In genomic region chr11:44525765-44526164, GRCm38 (mm10) we compare ENCODE assay signal across 15 mouse cellular contexts. TPM values are rescaled to one million over a fixed set of nuclear protein-coding genes. Genes with fewer than 3 reads are reported as not detected.
DNase-seq lines count a peak whose midpoint lies in the region; ATAC-seq and TF ChIP-seq lines count a peak whose summit lies in the region.
"Had no signal": no experiment of that assay in that cellular context is flagged by ENCODE, and none has a peak within 500 bp of the region (broad histone marks: within the 10 kb centered on the region; RNA-seq: fewer than 3 reads in every experiment).

No protein-coding gene starts in this region.

- H3K27ac ChIP-seq in heart, adult 2 months, result no peak overlapping the region
- H3K27ac ChIP-seq in midbrain, postnatal 0 days (ENCODE audit: low read depth, low read length), result no peak overlapping the region
- no peak overlapping the region for H3K27ac ChIP-seq in midbrain, embryonic 14.5 days (replicated peaks; ENCODE audit: low read depth, low read length)
- no peak overlapping the region for H3K27ac ChIP-seq in small intestine, adult 2 months (ENCODE audit: insufficient read depth, low read depth, low read length)
- H3K27ac ChIP-seq in forebrain, embryonic 11.5 days (ENCODE audit: low read depth, low read length), result no peak overlapping the region
- H3K27ac ChIP-seq: embryonic facial prominence, embryonic 10.5 days; limb, embryonic 13.5 days had no signal

- no peak for DNase-seq in heart, adult 2 months
- no peak for DNase-seq in heart, adult 18-20 months
- no peak for DNase-seq in midbrain, postnatal 0 days (ENCODE audit: low spot score)
- DNase-seq in midbrain, embryonic 14.5 days, result no peak
- DNase-seq in NIH3T3 (ENCODE audit: low read depth), result peak; percentile 18
- no peak for DNase-seq in frontal cortex, adult 2 months (ENCODE audit: extremely low spot score in 1 of 2, low spot score in 1 of 2)
- DNase-seq in forebrain, embryonic 11.5 days (ENCODE audit: low spot score), result no peak
- DNase-seq: kidney, postnatal 14 days; lung, postnatal 4 days; right cerebral cortex, postnatal 25 days; thymus, postnatal 36 days had no signal

- no peak overlapping the region for H3K9ac ChIP-seq in heart, adult 2 months (ENCODE audit: low read depth, low read length)
- H3K9ac ChIP-seq in midbrain, postnatal 0 days (replicated peaks; ENCODE audit: low read length, poor library complexity, severe bottlenecking), result no peak overlapping the region
- H3K9ac ChIP-seq in midbrain, embryonic 14.5 days (replicated peaks; ENCODE audit: low read length), result no peak overlapping the region
- no peak overlapping the region for H3K9ac ChIP-seq in forebrain, embryonic 11.5 days (ENCODE audit: low read length)
- H3K9ac ChIP-seq: limb, embryonic 13.5 days had no signal

- H3K36me3 ChIP-seq in heart, adult 2 months (ENCODE audit: control insufficient read depth, insufficient read depth, low read length), result peaks cover 2% of the 10 kb centered on the region; the same call in 1 of the 2 replicates
- H3K36me3 ChIP-seq in midbrain, postnatal 0 days (ENCODE audit: insufficient read depth, low read length), result peaks cover 19% of the 10 kb centered on the region
- peaks cover 44% of the 10 kb centered on the region for H3K36me3 ChIP-seq in midbrain, embryonic 14.5 days (ENCODE audit: control insufficient read depth, insufficient read depth, low read length)
- peaks cover 28% of the 10 kb centered on the region for H3K36me3 ChIP-seq in small intestine, adult 2 months (ENCODE audit: control insufficient read depth, insufficient read depth, low read length)
- H3K36me3 ChIP-seq in forebrain, embryonic 11.5 days (ENCODE audit: control insufficient read depth, insufficient read depth, low read length), result peaks cover 5% of the 10 kb centered on the region; the same call in 1 of the 2 replicates

- TF ChIP-seq EP300 in heart, adult 2 months (IDR thresholded peaks at IDR 0.05; ENCODE audit: insufficient read depth, low read depth, low read length), result no peak

- H3K79me2 ChIP-seq in heart, adult 2 months (replicated peaks; ENCODE audit: control insufficient read depth, insufficient read depth, low read length), result no peaks in the 10 kb centered on the region; the same call in 1 of the 2 replicates

- H3K9me3 ChIP-seq in midbrain, postnatal 0 days (ENCODE audit: low read length), result no peaks in the 10 kb centered on the region
- no peaks in the 10 kb centered on the region for H3K9me3 ChIP-seq in midbrain, embryonic 14.5 days (ENCODE audit: control insufficient read depth, low read length)
- H3K9me3 ChIP-seq in forebrain, embryonic 11.5 days (ENCODE audit: control insufficient read depth, low read length), result no peaks in the 10 kb centered on the region
- H3K9me3 ChIP-seq: embryonic facial prominence, embryonic 10.5 days; limb, embryonic 13.5 days had no signal

- no peak overlapping the region for H3K4me2 ChIP-seq in midbrain, postnatal 0 days (ENCODE audit: low read depth, low read length, poor library complexity, severe bottlenecking)
- H3K4me2 ChIP-seq in midbrain, embryonic 14.5 days (ENCODE audit: low read length), result no peak overlapping the region
- no peak overlapping the region for H3K4me2 ChIP-seq in forebrain, embryonic 11.5 days (ENCODE audit: low read depth, low read length, severe bottlenecking)
- H3K4me2 ChIP-seq: limb, embryonic 13.5 days had no signal

- peak; percentile 39 for TF ChIP-seq CTCF in heart, adult 2 months (IDR thresholded peaks at IDR 0.05)
- TF ChIP-seq CTCF in midbrain, postnatal 0 days (IDR thresholded peaks at IDR 0.05), result peak; percentile 42
- peak; percentile 23; the same call in 1 of the 2 replicates for TF ChIP-seq CTCF in small intestine, adult 2 months (IDR thresholded peaks at IDR 0.05; ENCODE audit: extremely low read depth, insufficient read length, insufficient replicate concordance, low read depth, low read length)

- intact Hi-C loops in heart, adult 2 months (cut with DNase I), result no loop called here

- no peak for TF ChIP-seq POLR2A in heart, adult 2 months (IDR thresholded peaks at IDR 0.05; ENCODE audit: insufficient read depth, low read depth, low read length)
- no peak for TF ChIP-seq POLR2A in small intestine, adult 2 months (IDR thresholded peaks at IDR 0.05; ENCODE audit: low read depth, low read length)

- H3K4me3 ChIP-seq in heart, adult 2 months, result no peak overlapping the region
- no peak overlapping the region for H3K4me3 ChIP-seq in midbrain, postnatal 0 days (ENCODE audit: low read depth, low read length)
- no peak overlapping the region for H3K4me3 ChIP-seq in midbrain, embryonic 14.5 days (replicated peaks; ENCODE audit: low read depth, low read length)
- H3K4me3 ChIP-seq in small intestine, adult 2 months (ENCODE audit: low read depth, low read length), result no peak overlapping the region
- no peak overlapping the region for H3K4me3 ChIP-seq in forebrain, embryonic 11.5 days (ENCODE audit: low read depth, low read length)
- H3K4me3 ChIP-seq: embryonic facial prominence, embryonic 10.5 days; limb, embryonic 13.5 days had no signal

- WGBS in heart, adult 2 months, result 80% methylated on average over 4 of the region's 4 CpGs
- 88% methylated on average over 4 of the region's 4 CpGs for WGBS in midbrain, postnatal 0 days
- WGBS in midbrain, embryonic 14.5 days, result 77% methylated on average over 4 of the region's 4 CpGs
- 79% methylated on average over 4 of the region's 4 CpGs for WGBS in small intestine, adult 2 months
- 75% methylated on average over 4 of the region's 4 CpGs for WGBS in forebrain, embryonic 11.5 days

- ATAC-seq in midbrain, postnatal 0 days (ENCODE audit: low FRiP score), result no peak
- ATAC-seq in midbrain, embryonic 14.5 days (ENCODE audit: low FRiP score, low TSS enrichment), result no peak
- no peak for ATAC-seq in forebrain, embryonic 11.5 days (replicated peaks; ENCODE audit: low FRiP score)
- ATAC-seq: inflammation-experienced regulatory T-cells, adult 6 months had no signal

- H3K27me3 ChIP-seq in heart, adult 2 months (ENCODE audit: control insufficient read depth, insufficient read depth, low read length), result no peaks in the 10 kb centered on the region
- H3K27me3 ChIP-seq in midbrain, postnatal 0 days (ENCODE audit: insufficient read depth, low read length), result no peaks in the 10 kb centered on the region
- H3K27me3 ChIP-seq in midbrain, embryonic 14.5 days (ENCODE audit: control insufficient read depth, insufficient read depth, low read length), result no peaks in the 10 kb centered on the region
- no peaks in the 10 kb centered on the region for H3K27me3 ChIP-seq in small intestine, adult 2 months (ENCODE audit: control insufficient read depth, insufficient read depth, low read length)
- no peaks in the 10 kb centered on the region for H3K27me3 ChIP-seq in forebrain, embryonic 11.5 days (ENCODE audit: control insufficient read depth, insufficient read depth, low read length)
- H3K27me3 ChIP-seq: limb, embryonic 13.5 days had no signal

- peaks cover 3% of the 10 kb centered on the region for H3K4me1 ChIP-seq in heart, adult 2 months (ENCODE audit: control insufficient read depth, insufficient read depth, low read length)
- H3K4me1 ChIP-seq in midbrain, postnatal 0 days (ENCODE audit: insufficient read depth, low read length), result no peaks in the 10 kb centered on the region; the same call in 1 of the 2 replicates
- peaks cover 12% of the 10 kb centered on the region; the same call in 1 of the 2 replicates for H3K4me1 ChIP-seq in midbrain, embryonic 14.5 days (ENCODE audit: control insufficient read depth, insufficient read depth, low read length)
- peaks cover 4% of the 10 kb centered on the region; the same call in 1 of the 2 replicates for H3K4me1 ChIP-seq in small intestine, adult 2 months (ENCODE audit: control insufficient read depth, insufficient read depth, insufficient read length, low read length)
- 0 out of 2 replicates have a peak, but pooled peaks cover 3% of the 10 kb centered on the region for H3K4me1 ChIP-seq in forebrain, embryonic 11.5 days (replicated peaks; ENCODE audit: control insufficient read depth, insufficient read depth, low read length)

RNA-seq across cellular contexts. Expression of gene Rnf145, which starts 7.0 kb away (rescaled TPM):
- total RNA-seq in heart, adult 2 months (2021), result 10 to 100 TPM; 11.6 to 13.3 TPM
- 14.0 and 29.0 TPM in 2 replicates for polyA plus RNA-seq in heart, adult 2 months (2012; rRNA removed)
- 10 to 100 TPM; 13.5 to 14.1 TPM for total RNA-seq in heart, adult 18-20 months (2021)
- total RNA-seq in midbrain, postnatal 0 days (2014; rRNA removed), result 115 and 119 TPM in 2 replicates
- 101 and 104 TPM in 2 replicates for polyA plus RNA-seq in midbrain, postnatal 0 days (2015; fragmentation: Nextera tagmentation; extraction: Ambion mirVana)
- polyA plus RNA-seq in midbrain, embryonic 14.5 days (2014; fragmentation: Nextera tagmentation; extraction: Ambion mirVana), result 127 and 134 TPM in 2 replicates
- polyA plus RNA-seq in small intestine, adult 2 months (2012; rRNA removed), result 41.3 and 56.0 TPM in 2 replicates
- 83.9 and 88.6 TPM in 2 replicates for polyA plus RNA-seq in frontal cortex, adult 2 months (2012; rRNA removed)
- polyA plus RNA-seq in forebrain, embryonic 11.5 days (2014; fragmentation: Nextera tagmentation; extraction: Ambion mirVana), result 123 and 124 TPM in 2 replicates

RNA-seq across cellular contexts. Expression of gene Ublcp1, which starts 55.5 kb away (rescaled TPM):
- total RNA-seq in heart, adult 2 months (2021), result 10 to 100 TPM; 40.3 to 41.3 TPM
- 13.8 and 30.1 TPM in 2 replicates for polyA plus RNA-seq in heart, adult 2 months (2012; rRNA removed)
- total RNA-seq in heart, adult 18-20 months (2021), result 10 to 100 TPM; 36.0 to 40.8 TPM
- 29.2 and 40.4 TPM in 2 replicates for total RNA-seq in midbrain, postnatal 0 days (2014; rRNA removed)
- polyA plus RNA-seq in midbrain, postnatal 0 days (2015; fragmentation: Nextera tagmentation; extraction: Ambion mirVana), result 48.8 and 54.1 TPM in 2 replicates
- 64.1 and 72.8 TPM in 2 replicates for polyA plus RNA-seq in midbrain, embryonic 14.5 days (2014; fragmentation: Nextera tagmentation; extraction: Ambion mirVana)
- polyA plus RNA-seq in small intestine, adult 2 months (2012; rRNA removed), result 1.9 and 3.1 TPM in 2 replicates
- polyA plus RNA-seq in frontal cortex, adult 2 months (2012; rRNA removed), result 59.6 and 63.5 TPM in 2 replicates
- polyA plus RNA-seq in forebrain, embryonic 11.5 days (2014; fragmentation: Nextera tagmentation; extraction: Ambion mirVana), result 66.0 and 68.3 TPM in 2 replicates
